Mouse (Mus musculus): ENCODE data around the gene Abcg8. TPM values are rescaled to one million over a fixed set of nuclear protein-coding genes. Genes with fewer than 3 reads are reported as not detected.

The Abcg8 gene
- total and polyA plus RNA-seq, 3 experiments = not detected

DNA sequence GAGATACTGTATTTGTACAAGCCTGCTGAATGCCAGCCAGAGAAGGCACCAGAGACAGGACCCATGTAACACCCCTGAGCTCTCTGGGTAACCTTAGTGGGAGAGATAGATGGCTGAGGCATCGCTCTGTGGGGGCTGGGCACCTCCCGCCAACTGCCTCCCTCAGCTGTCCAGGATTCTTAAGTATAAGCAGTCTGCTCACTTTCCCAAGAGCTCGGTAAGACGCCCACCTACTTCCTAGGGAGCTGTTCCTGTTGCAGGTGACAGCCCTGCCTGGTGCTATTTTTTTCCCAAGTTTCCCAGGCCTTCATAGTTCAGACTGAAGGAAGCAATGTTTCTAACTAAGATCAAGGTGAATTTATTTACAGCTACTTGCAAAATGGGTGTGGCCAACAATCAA lies 898 bp upstream of the Abcg8 start:
- TF ChIP-seq CTCF (IDR thresholded peaks at IDR 0.05 in 2 of 3, conservative IDR thresholded peaks at IDR 0.05 in 1 of 3; ENCODE audit: control insufficient read depth in 1 of 3, insufficient read depth in 1 of 3, low read depth in 2 of 3, low read length in 3 of 3, poor library complexity in 1 of 3, severe bottlenecking in 1 of 3) = no peak
- no peak for TF ChIP-seq E2F4 (IDR thresholded peaks at IDR 0.05; ENCODE audit: borderline replicate concordance, low read depth, low read length)
- TF ChIP-seq MEF2A (IDR thresholded peaks at IDR 0.05; ENCODE audit: extremely low read depth, insufficient replicate concordance, low read depth, low read length, poor library complexity, severe bottlenecking) = no peak
- TF ChIP-seq ZKSCAN1 (IDR thresholded peaks at IDR 0.05; ENCODE audit: low read depth, low read length) = no peak
- no peak for TF ChIP-seq TBP (IDR thresholded peaks at IDR 0.05; ENCODE audit: low read depth, low read length)
- no peak for TF ChIP-seq BHLHE40 (IDR thresholded peaks at IDR 0.05; ENCODE audit: borderline replicate concordance, low read depth, low read length)
- no peak for TF ChIP-seq ZMIZ1 (IDR thresholded peaks at IDR 0.05; ENCODE audit: low read depth, low read length)
- TF ChIP-seq SMC3 (IDR thresholded peaks at IDR 0.05; ENCODE audit: low read depth, low read length) = no peak
- TF ChIP-seq POLR2AphosphoS2 (IDR thresholded peaks at IDR 0.05; ENCODE audit: low read length) = no peak
- TF ChIP-seq UBTF (IDR thresholded peaks at IDR 0.05; ENCODE audit: borderline replicate concordance, insufficient read depth, low read depth, low read length) = no peak
- TF ChIP-seq MAFK (IDR thresholded peaks at IDR 0.05; ENCODE audit: borderline replicate concordance, low read depth, low read length) = no peak
- TF ChIP-seq CHD2 (IDR thresholded peaks at IDR 0.05; ENCODE audit: low read length) = no peak
- TF ChIP-seq NELFE (IDR thresholded peaks at IDR 0.05; ENCODE audit: low read depth, low read length) = no peak
- no peak for TF ChIP-seq ZC3H11A (IDR thresholded peaks at IDR 0.05; ENCODE audit: low read depth, low read length)
- TF ChIP-seq ZNF384 (IDR thresholded peaks at IDR 0.05; ENCODE audit: low read depth, low read length) = no peak
- no peak for TF ChIP-seq JUND (IDR thresholded peaks at IDR 0.05; ENCODE audit: low read depth, low read length)
- no peak for TF ChIP-seq MAX (IDR thresholded peaks at IDR 0.05; ENCODE audit: low read length)
- TF ChIP-seq MXI1 (IDR thresholded peaks at IDR 0.05; ENCODE audit: low read depth, low read length) = no peak
- TF ChIP-seq MYC (IDR thresholded peaks at IDR 0.05; ENCODE audit: low read depth, low read length) = no peak
- no peak for TF ChIP-seq MYB (IDR thresholded peaks at IDR 0.05; ENCODE audit: low read depth, low read length)
- Histone ChIP-seq H3K4me3 (ENCODE audit: control insufficient read depth in 1 of 2, insufficient read depth in 1 of 2, low read depth in 2 of 2, low read length in 2 of 2) (no peak overlapping the region), H3K9ac (ENCODE audit: control insufficient read depth, low read depth, low read length, poor library complexity, severe bottlenecking) (no peak overlapping the region), H3K36me3 (ENCODE audit: control insufficient read depth in 1 of 2, insufficient read depth in 2 of 2, low read length in 2 of 2) (no peaks in the 10 kb centered on the region), H3K4me1 (ENCODE audit: control insufficient read depth in 1 of 2, insufficient read depth in 2 of 2, low read length in 2 of 2) (no peaks in the 10 kb centered on the region), H3K27ac (ENCODE audit: control insufficient read depth, low read depth, low read length) (no peak overlapping the region), H3K27me3 (ENCODE audit: control insufficient read depth in 1 of 2, insufficient read depth in 2 of 2, low read length in 2 of 2) (no peaks in the 10 kb centered on the region; a peak in 1 of 4 replicates), H3K79me2 (ENCODE audit: control insufficient read depth, insufficient read depth, low read length, poor library complexity) (no peaks in the 10 kb centered on the region), H3K9me3 (replicated peaks; ENCODE audit: insufficient read depth, low read length) (no peaks in the 10 kb centered on the region)
- DNase-seq (ENCODE audit: low read depth, low spot score) = no peak

DNA sequence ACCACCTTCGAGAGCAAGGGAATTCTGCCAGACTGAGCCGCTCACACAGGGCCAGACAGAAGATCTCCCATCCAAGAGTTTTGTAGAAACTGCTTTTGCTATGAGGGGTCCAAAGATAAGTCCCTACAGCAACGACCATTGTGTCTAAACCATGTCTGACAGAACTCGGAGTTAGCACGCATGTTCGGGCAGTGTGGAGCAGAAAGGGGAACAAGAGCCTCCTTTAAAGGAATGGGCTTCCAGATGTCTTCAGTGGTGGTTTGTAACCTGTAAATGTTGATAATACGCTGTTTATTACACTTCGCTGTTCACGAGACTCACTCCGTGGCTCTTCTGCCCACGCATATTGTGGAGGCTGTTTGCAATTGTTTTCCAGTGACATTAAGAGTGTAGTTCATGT lies 1.5 kb downstream of the Abcg8 start:
- H3K9me3 ChIP-seq (replicated peaks; ENCODE audit: insufficient read depth, low read length) = no peaks in the 10 kb centered on the region
- no peaks in the 10 kb centered on the region; a peak in 1 of 4 replicates for H3K27me3 ChIP-seq (ENCODE audit: control insufficient read depth in 1 of 2, insufficient read depth in 2 of 2, low read length in 2 of 2)
- H3K4me1 ChIP-seq (ENCODE audit: control insufficient read depth in 1 of 2, insufficient read depth in 2 of 2, low read length in 2 of 2) = no peaks in the 10 kb centered on the region
- no peaks in the 10 kb centered on the region for H3K36me3 ChIP-seq (ENCODE audit: control insufficient read depth in 1 of 2, insufficient read depth in 2 of 2, low read length in 2 of 2)
- no peak for DNase-seq (ENCODE audit: low read depth, low spot score)
- H3K79me2 ChIP-seq (ENCODE audit: control insufficient read depth, insufficient read depth, low read length, poor library complexity) = no peaks in the 10 kb centered on the region
- TF ChIP-seq ZKSCAN1 (IDR thresholded peaks at IDR 0.05; ENCODE audit: low read depth, low read length) (no peak), RCOR1 (IDR thresholded peaks at IDR 0.05; ENCODE audit: low read depth, low read length) (no peak), EP300 (IDR thresholded peaks at IDR 0.05; ENCODE audit: low read depth in 1 of 2, low read length in 2 of 2) (no peak)
- H3K4me3 ChIP-seq (ENCODE audit: control insufficient read depth in 1 of 2, insufficient read depth in 1 of 2, low read depth in 2 of 2, low read length in 2 of 2) = no peak overlapping the region
- no peak overlapping the region for H3K27ac ChIP-seq (ENCODE audit: control insufficient read depth, low read depth, low read length)
- H3K9ac ChIP-seq (ENCODE audit: control insufficient read depth, low read depth, low read length, poor library complexity, severe bottlenecking) = no peak overlapping the region

Measured in MEL (cell line).